Mouse (Mus musculus): ENCODE data around the gene 2310030G06Rik. TPM values are rescaled to one million over a fixed set of nuclear protein-coding genes. Genes with fewer than 3 reads are reported as not detected.

The 2310030G06Rik gene
- polyA plus RNA-seq, 1 experiment from 2014 or later: 9.3 TPM

Other genes with a start within 250 kb of the 2310030G06Rik start
- gene Pts, start 217.8 kb downstream of the 2310030G06Rik start, polyA plus RNA-seq (2014; fragmentation: Nextera tagmentation; extraction: Ambion mirVana): 85.3 and 89.4 TPM in 2 replicates
- 0.88 and 1.2 TPM in 2 replicates for gene Il18, start 191.7 kb downstream of the 2310030G06Rik start, polyA plus RNA-seq (2014; fragmentation: Nextera tagmentation; extraction: Ambion mirVana)
- 0.16 TPM in 1 of 2 replicates, not detected in the other for gene Bco2, start 191.4 kb downstream of the 2310030G06Rik start, polyA plus RNA-seq (2014; fragmentation: Nextera tagmentation; extraction: Ambion mirVana)
- gene Tex12, start 185.2 kb downstream of the 2310030G06Rik start, polyA plus RNA-seq (2014; fragmentation: Nextera tagmentation; extraction: Ambion mirVana): not detected in 2 replicates
- gene Sdhd, start 142.7 kb downstream of the 2310030G06Rik start, polyA plus RNA-seq (2014; fragmentation: Nextera tagmentation; extraction: Ambion mirVana): 365 and 387 TPM in 2 replicates
- gene Timm8b, start 142.6 kb downstream of the 2310030G06Rik start, polyA plus RNA-seq (2014; fragmentation: Nextera tagmentation; extraction: Ambion mirVana): 301 and 415 TPM in 2 replicates
- gene Pih1d2, start 129.2 kb downstream of the 2310030G06Rik start, polyA plus RNA-seq (2014; fragmentation: Nextera tagmentation; extraction: Ambion mirVana): 6.1 and 8.1 TPM in 2 replicates
- gene Nkapd1, start 129.1 kb downstream of the 2310030G06Rik start, polyA plus RNA-seq (2014; fragmentation: Nextera tagmentation; extraction: Ambion mirVana): 28.4 and 28.5 TPM in 2 replicates
- gene Dlat, start 86.8 kb downstream of the 2310030G06Rik start, polyA plus RNA-seq (2014; fragmentation: Nextera tagmentation; extraction: Ambion mirVana): 48.1 and 60.9 TPM in 2 replicates
- gene Dixdc1, start 7.0 kb downstream of the 2310030G06Rik start, polyA plus RNA-seq (2014; fragmentation: Nextera tagmentation; extraction: Ambion mirVana): 5.7 and 10.3 TPM in 2 replicates
- 15.7 and 20.6 TPM in 2 replicates for gene Cryab, start 4.8 kb upstream of the 2310030G06Rik start, polyA plus RNA-seq (2014; fragmentation: Nextera tagmentation; extraction: Ambion mirVana)
- 0.72 and 1.0 TPM in 2 replicates for gene Hspb2, start 5.8 kb upstream of the 2310030G06Rik start, polyA plus RNA-seq (2014; fragmentation: Nextera tagmentation; extraction: Ambion mirVana)
- gene Fdxacb1, start 21.7 kb upstream of the 2310030G06Rik start, polyA plus RNA-seq (2014; fragmentation: Nextera tagmentation; extraction: Ambion mirVana): 11.1 and 11.5 TPM in 2 replicates
- 23.6 and 44.2 TPM in 2 replicates for gene Alg9, start 28.5 kb upstream of the 2310030G06Rik start, polyA plus RNA-seq (2014; fragmentation: Nextera tagmentation; extraction: Ambion mirVana)
- 35.7 and 37.8 TPM in 2 replicates for gene 1110032A03Rik, start 29.0 kb upstream of the 2310030G06Rik start, polyA plus RNA-seq (2014; fragmentation: Nextera tagmentation; extraction: Ambion mirVana)
- gene Ppp2r1b, start 98.8 kb upstream of the 2310030G06Rik start, polyA plus RNA-seq (2014; fragmentation: Nextera tagmentation; extraction: Ambion mirVana): 43.1 and 89.4 TPM in 2 replicates

Data from kidney, embryonic 14.5 days (tissue).